Mouse (Mus musculus) lung, postnatal 0 days (tissue): ENCODE results near the gene Ssbp3.

Experiments
- CTCF ChIP-seq: IDR thresholded peaks from 2 replicates; pipeline ENCODE4 v1.5.1; 2016; ENCODE audit warnings: antibody characterized with exemption, mild to moderate bottlenecking
- EP300 ChIP-seq: IDR thresholded peaks from 2 replicates; pipeline ENCODE4 v1.6.1; 2016; ENCODE audit warnings: antibody characterized with exemption, mild to moderate bottlenecking, control low read depth

- TF ChIP-seq CTCF, result no peak
- TF ChIP-seq EP300, result no peak
Observed at GRCm38 (mm10) chr4:107018521-107018920, 108.0 kb downstream of the Ssbp3 start.
